Mouse (Mus musculus) A20 (cell line): ENCODE results near the gene Osgin1.
A peak's percentile ranks its signal among the peaks of the same experiment; 100 is the strongest.

Experiments
- DNase-seq: peaks from one replicate; pipeline ENCODE4 v3.0.0-alpha.2; 2011; ENCODE audit warnings: low read depth, low spot score

The Osgin1 gene

DNA sequence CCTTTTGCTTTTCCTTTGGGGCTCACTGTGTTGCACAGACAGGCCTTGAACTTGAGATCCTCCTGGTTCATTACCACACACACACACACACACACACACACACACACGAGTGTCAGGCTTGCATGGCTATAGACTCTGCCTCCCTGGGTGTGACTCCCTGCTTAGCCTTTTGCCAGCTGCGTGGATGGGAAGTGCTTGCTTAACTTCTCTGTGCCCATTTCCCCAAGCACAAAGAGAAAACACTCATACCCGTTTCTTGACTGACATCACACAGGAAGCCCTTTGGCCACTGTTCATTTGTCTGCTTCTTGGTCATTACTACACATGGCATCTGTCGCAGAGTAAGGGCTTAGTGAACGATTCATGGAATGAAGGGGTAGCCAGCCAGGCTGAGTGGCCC is 8.1 kb downstream of the Osgin1 start:
- DNase-seq, result no peak

DNA sequence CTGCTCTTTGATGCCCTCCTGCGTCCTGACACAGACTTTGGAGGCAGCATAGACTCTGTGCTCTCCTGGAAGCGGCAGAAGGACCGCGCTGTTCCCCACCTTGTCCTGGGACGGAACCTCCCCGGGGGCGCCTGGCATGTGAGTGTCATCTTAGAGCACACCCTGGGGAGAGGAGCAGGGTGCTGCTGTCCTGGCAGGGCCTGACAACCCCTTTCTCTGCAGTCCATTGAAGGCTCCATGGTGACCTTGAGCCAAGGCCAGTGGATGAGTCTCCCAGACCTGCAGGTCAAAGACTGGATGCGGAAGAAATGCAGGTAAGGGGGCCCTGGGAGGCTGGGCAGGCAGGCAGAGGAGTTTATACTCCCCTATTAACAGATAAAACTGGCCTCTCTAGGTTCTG is 9.0 kb downstream of the Osgin1 start:
- no peak for DNase-seq

DNA sequence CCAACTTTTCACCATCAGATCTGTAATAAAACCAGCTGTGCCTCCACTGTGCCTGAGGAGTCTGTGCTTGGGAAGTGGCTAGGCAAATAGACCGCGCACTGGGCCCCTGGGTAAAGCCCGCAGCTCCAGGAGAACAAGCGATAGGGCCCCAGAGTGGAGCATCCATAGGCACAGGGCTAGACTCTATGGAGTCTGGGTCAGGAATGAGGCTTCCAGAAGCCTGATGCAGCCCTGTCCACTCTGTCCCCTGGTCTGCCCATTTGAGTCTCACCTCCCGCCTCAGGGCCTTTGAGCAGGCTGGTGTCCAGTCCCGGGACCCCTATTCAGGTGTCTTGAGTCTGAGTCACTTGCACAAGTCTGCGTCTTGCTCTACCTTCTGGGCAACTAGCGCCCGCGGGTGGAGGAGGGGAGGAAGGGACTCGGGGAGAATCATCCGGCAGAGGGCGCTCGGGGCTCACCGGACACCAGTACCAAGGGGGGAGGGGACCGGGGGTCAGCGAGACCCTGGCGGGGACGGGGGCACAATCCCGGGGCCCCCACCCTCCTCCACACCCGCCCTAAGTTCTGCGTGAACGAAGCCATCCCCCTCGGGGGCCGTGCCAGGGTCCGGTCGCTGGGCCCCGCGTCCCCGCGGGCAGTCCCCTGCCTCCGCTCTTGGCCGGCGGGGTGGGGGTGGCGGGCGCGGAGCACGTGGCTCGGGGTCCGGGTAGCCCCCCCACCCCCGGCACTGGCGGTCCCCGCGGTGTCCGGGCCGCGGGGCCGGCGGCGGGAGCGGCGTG is 12.5 kb downstream of the Osgin1 start, which contains the start of gene Necab2:
Necab2 (plus strand) TSS at position 509 of the 779 bp plus-strand sequence.
- DNase-seq, result no peak

DNA sequence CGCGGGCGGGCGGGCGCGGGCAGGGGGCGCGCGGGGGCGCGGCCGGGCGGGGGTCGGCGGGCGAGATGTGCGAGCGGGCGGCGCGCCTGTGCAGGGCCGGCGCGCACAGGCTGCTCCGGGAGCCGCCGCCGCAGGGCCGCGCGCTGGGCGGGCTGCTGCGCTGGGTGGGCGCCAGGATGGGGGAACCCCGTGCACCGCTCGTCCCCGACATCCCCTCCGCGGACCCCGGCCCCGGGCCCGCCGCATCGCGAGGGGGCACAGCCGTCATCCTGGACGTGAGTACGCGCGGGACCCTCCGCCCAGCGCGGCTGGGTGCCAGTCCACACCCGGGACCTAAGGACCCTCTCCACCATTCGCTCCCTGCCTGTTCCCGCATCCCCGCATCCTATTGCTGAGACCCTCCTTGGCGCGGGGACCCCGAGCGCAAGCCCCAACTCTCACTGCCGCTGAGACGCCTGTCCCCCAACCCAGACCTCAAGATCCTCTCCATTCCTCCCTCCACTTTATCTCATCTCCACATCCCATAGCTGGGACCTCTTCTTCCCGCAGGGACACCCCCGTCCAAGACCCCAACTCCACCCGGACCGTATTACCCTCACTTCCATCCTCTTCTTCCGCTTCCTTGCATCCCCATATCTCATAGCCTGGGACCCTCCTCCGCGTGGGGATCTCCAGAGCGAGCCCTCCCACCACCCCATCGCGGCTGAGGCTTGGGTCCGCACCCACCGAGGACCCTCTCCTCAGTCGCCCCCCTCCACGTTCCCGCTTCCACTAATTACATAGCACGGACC is 13.3 kb downstream of the Osgin1 start:
- no peak for DNase-seq

DNA sequence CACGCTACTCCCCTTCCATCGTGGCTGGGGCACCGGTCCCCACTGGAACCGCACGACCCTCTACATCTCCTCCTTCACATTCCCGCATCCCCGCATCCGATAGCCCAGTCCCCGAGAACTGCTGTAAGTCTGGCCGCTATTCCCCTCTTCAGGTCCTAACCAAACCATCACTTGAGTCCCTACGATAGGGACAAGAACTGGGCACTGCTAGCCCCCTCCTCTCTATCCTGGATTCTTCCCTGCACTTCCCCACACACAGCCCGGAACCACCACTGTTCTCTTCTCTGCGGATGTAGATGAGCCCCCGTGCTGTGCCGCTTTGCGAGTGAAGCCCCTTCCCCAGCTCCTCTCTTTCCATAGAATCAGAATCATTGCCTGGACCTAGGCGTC is 13.9 kb downstream of the Osgin1 start:
- no peak for DNase-seq

DNA sequence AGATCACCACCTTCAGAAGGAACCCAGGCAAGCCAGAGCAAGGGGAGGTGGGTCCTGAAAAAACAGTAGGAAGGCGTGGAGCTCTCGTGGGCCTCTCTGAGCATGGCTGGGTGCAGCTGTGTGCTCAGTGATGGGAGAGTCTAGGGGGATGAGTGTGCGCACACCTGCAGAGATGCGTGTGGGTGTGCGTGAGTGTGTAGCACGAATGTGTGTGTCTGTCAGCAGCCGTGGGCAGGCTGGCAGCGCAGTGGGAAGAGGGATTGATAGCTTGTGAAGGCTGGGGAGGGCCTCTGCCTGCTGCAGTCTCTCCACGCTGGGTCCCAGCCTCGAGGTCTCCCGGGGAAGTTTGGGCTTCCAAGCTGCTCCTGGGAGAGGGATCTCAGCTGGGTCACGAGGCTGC is 15.7 kb downstream of the Osgin1 start:
- no peak for DNase-seq

DNA sequence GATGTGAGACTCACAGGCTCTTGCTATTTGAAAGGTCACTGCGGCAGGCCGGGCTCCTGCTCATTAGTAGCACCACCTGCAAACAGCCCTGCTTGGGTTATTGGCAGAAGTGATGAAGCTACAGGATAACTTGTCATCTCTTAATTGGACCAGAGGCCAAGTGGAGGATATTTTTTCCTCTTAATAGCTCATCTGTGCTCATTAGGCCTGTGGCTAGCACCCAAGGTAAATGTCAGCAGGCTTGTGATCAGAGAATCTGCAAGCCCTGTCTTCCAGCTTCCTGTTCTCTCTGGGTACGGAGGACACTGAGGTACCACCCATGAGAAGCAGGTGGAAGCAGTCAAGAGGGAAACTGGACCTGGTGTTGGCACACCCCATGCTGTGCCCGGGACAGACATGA is 17.2 kb downstream of the Osgin1 start:
- DNase-seq, result no peak

DNA sequence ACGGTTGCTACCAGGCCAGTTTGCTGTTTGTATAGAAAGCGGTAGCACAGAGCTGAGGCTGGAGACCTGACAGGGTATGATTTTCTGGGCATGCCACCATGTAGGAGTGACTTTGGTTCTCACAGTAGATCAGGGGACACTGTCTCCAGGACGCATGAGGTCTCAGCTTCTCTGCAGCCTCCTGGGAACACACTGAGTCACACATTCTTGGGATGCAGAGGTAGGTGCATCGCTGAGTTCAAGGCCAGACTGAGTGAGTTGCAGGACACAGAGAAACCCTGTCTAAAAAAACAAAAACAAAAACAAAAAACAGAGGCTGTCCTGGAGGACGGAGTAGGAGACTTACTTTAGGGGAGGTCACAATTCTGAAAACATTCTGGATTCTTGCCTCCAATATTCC is 19.0 kb downstream of the Osgin1 start:
- DNase-seq, result no peak

DNA sequence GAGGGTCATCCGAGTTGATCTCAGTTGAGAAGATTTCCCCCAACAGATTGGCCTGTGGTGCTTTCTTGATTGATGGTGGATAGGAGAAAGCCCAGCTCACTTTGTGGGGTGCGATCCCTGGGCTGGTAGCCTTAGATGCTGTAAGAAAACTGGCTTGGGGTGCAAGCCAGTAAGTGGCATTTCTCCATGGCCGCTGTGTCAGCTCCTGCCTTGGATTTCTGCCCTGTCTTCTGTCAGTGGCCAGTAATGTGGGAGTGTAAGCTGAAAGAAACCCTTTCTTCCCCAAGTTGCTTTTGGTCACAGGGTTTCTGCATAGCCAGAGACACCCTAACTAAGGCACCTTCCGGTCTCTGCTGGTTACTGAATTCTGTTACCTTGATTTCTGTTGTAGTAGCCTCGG is 22.1 kb downstream of the Osgin1 start:
- DNase-seq, result no peak

DNA sequence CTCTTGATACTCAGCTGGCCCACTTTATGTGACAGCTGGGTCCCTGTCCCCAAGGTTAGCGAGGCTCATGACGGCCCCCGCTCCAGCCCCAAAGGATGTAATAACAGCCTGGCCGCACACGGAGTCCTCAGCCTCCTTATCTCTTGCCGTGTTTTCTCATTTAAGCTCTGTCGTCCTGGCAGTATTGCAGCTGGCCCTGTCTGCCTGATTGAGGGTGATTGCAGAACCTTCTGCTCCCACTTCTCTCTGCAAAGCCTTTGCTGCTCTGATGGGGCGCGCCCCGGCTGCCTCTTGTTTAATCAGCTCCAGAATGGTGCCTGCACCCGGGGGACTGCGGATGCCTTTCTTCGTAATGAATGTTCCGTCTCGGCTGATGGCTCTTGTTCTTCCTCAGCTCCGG is 25.8 kb downstream of the Osgin1 start:
- peak; percentile 83 for DNase-seq

DNA sequence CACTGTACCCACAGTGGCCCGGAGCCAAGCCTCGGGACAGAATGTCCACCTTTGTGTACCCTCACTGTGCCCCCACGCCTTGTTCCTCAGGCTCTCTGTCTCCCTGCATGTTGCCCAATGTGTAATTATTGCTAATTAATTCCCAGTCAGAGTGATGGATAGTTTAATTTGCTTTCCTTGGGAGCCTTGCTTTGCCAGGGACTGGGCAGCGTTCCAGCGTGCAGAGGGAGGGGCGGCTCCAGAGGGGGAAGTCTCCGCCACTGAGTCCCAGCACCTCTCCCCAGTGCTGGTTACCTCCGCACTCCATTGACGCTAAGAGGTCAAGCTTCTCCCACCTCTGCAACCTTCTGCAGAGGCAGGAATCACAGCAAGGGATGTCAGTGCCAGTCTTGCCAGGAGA is 27.4 kb downstream of the Osgin1 start:
- no peak for DNase-seq

DNA sequence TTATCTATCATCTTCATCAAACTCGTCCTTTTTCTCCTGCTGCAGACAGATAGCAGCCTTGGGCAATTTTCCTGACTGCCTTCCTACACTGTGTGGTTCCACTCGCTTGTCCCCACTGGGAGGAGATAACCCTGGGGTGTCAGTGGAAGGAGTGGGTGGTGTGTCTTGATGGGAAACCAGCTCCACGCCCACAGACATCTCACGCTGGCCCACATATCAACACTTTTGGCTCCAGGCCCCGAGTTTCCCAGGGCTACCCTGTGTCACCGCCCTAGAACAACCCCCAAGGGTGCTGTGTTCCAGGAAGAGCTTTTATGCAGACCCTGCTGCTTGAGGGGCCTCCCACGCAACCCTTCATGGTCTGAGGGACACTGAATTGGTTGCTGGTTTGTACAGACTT is 29.8 kb downstream of the Osgin1 start:
- no peak for DNase-seq

DNA sequence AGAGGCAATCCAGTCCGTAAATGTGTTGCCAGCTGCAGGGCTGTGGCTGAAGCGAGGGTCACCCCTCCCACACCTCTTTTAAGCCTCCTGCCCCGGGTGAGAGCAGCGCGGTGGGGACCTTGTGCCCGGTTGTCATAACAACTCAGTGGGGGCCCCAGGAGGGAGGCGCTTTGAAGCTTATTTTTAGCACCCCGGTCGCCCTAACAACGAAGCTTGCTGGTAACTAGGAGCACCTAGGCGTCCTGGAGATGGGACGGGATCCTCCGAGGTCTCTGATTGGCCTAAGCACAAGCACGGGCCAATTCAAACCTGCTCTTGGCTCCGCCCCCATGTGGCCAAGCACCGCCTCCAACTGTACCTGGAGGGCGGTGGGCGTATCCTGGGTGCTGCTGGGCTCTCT is 32.2 kb downstream of the Osgin1 start:
- no peak for DNase-seq

DNA sequence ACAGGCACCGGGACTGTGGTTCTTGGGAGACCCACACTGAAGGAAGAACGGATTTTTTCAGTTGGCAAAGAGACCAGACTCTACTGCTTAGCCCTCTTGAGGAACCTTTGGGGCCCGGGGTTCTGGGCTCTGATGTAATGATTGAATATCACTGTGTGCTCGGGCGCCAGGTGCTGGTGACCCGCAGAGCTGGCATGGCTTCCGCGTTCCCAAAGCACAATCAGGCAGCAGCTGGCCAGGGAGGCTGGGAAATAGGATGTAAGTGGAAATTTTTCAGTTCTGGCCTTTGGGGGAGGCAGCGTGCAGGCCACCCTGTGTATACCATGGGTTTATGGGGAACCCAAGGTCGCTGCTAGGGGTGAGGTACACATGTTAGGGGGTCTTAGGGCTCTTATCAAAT is 32.9 kb downstream of the Osgin1 start:
- no peak for DNase-seq

DNA sequence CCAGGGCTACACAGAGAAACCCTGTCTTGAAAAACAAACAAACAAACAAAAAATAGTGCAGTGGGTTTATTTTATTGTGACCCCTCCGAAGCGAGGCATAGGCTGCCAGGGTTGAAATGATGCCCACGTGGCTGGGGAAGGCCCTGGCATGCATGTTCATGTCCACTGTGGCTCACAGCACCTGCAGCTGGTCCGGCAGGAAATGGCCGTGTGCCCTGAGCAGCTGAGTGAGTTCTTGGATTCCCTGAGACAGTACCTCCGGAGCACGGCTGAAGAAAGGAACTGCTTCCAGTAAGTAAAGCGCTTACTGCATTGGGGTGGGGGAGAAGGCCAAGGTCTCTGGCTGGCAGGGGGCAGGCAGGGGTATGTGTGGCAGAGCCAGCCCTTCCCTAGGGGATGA is 34.2 kb downstream of the Osgin1 start:
- DNase-seq, result no peak

DNA sequence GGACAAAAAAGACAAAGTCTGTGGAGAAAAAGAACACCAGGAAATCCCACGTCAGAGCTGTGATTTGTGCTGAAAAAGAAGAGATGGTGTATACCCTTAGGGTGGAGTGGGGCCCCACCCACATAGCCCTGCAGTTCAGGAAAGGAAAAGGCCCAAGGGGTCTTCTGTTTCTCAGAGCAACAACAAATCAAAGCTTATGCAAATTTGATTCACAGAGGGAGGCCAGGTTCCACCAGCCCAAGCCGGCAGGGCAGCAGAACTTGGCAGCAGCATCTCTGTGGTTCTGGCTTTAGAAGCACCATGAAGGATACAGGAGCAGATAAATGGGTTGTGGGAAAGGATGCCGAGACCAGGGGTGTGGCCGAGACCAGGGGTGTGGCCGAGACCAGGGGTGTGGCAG is 44.8 kb downstream of the Osgin1 start:
- no peak for DNase-seq

DNA sequence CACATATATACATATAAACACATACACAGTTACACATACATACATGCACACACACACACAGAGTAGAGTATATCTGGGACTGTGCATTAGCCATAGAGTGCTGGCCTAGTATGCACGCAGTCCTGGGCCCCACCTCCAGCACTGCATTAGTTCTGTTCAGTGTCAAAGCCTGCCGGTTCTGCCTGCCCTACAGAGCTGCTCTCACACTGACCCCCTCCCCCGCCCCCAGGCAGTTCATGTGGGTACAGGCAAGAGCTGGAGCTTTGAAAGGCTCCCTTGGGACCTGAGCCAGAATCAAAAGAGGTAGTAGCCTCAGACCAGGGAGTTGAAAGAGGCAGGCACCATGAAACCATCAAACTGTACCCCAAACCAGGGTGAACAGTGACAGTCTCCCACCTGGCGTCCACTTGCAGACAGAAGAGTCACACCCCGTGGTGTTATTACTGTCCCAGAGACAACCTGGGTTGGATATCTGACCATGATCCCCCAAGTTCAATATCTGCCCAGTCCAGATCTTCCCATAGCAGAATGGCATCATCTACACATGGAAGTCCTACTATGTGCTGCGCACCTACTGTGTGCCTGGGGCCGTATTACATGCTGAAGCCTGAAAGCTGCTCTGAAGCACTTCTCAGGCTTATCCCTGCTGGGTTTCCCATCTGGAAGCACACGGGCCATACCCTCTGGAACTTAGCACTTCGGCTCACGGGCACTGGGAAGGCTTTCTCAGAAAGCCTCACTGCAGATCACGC is 50.4 kb downstream of the Osgin1 start:
- DNase-seq, result peak; percentile 71

DNA sequence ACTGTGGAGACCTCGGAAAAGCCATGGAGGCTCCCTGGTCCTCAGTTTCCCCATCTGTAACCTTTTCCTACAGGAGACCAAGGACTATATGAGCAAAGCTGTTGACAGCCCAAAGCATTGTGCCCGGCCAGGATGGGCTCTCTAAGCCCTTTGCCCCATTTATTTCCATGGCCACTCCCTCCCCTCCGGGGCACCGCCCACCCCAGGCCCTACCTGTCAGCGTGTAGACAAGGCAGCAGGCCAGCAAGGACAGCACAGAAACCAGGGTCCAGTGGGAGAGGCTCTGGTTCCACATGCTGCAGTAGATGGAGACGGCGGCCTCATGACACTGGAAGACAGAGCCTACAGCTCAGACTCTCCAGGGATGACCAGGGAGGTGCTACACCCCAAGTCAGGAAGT is 53.2 kb downstream of the Osgin1 start:
- no peak for DNase-seq
